Mouse (Mus musculus) heart, embryonic 14.5 days (tissue): ENCODE measurements around the gene Idua. TPM values are rescaled to one million over a fixed set of nuclear protein-coding genes. Genes with fewer than 3 reads are reported as not detected.

Source experiments
- ATAC-seq: fragments of 200-750 bp; cut with Nextera tagmentation; 2 replicates; pipeline ENCODE4 v1.8.0; 2017; ENCODE audit warnings: low read depth, moderate TSS enrichment; ENCODE audit not compliant: insufficient number of reproducible peaks, insufficient read depth, low FRiP score
- H3K27ac ChIP-seq, 2 experiments: fragments of 200-500 bp in 1 of 2; fragments of 300-500 bp in 1 of 2; sonication (generic) in 1 of 2; replicated peaks in 1 of 2; 2 replicates each; pipeline ENCODE4 v1.5.1; 2012 to 2014; ENCODE audit warnings: low read depth in 2 of 2, low read length in 2 of 2, control low read depth in 1 of 2, mild to moderate bottlenecking in 1 of 2, mixed read lengths in 1 of 2; ENCODE audit not compliant: control insufficient read depth in 1 of 2, insufficient read depth in 1 of 2
- H3K27me3 ChIP-seq: fragments of 300-500 bp; sonication (generic); 2 replicates; pipeline ENCODE4 v1.6.1; 2014; ENCODE audit warnings: mild to moderate bottlenecking, low read length, control low read depth; ENCODE audit not compliant: control insufficient read depth, insufficient read depth
- H3K36me3 ChIP-seq: fragments of 300-500 bp; sonication (generic); 2 replicates; pipeline ENCODE4 v1.6.1; 2014; ENCODE audit warnings: mild to moderate bottlenecking, control low read depth, low read length, mixed read lengths; ENCODE audit not compliant: control insufficient read depth, insufficient read depth
- H3K4me1 ChIP-seq, 2 experiments: fragments of 200-500 bp in 1 of 2; fragments of 300-500 bp in 1 of 2; sonication (generic) in 1 of 2; 2 replicates each; pipeline ENCODE4 v1.6.1; 2012 to 2014; ENCODE audit warnings: low read length in 2 of 2, control low read depth in 1 of 2, mixed read lengths in 1 of 2; ENCODE audit not compliant: control insufficient read depth in 2 of 2, insufficient read depth in 2 of 2
- H3K4me2 ChIP-seq: fragments of 300-500 bp; sonication (generic); 2 replicates; pipeline ENCODE4 v1.6.1; 2014; ENCODE audit warnings: mild to moderate bottlenecking, low read length
- H3K4me3 ChIP-seq, 2 experiments: fragments of 200-500 bp in 1 of 2; fragments of 300-500 bp in 1 of 2; sonication (generic) in 1 of 2; 2 replicates each; pipeline ENCODE4 v1.5.1; 2012 to 2014; ENCODE audit warnings: low read length in 2 of 2, mild to moderate bottlenecking in 2 of 2, control low read depth in 1 of 2, low read depth in 1 of 2, moderate library complexity in 1 of 2; ENCODE audit not compliant: control insufficient read depth in 1 of 2, insufficient read depth in 1 of 2
- H3K9ac ChIP-seq: fragments of 300-500 bp; sonication (generic); 2 replicates; pipeline ENCODE4 v1.6.1; 2014; ENCODE audit warnings: mild to moderate bottlenecking, low read length
- H3K9me3 ChIP-seq: fragments of 300-500 bp; sonication (generic); 2 replicates; pipeline ENCODE4 v1.6.1; 2016; ENCODE audit warnings: low read length, control low read depth; ENCODE audit not compliant: control insufficient read depth
- whole genome bisulfite sequencing: fragments of 180-500 bp; shearing (Covaris S2); extraction: QIAGEN DNeasy Blood & Tissue Kit; methylation state at CpG from one replicate; pipeline ENCODE4 v1.1.7; 2014; 5-methylcytosine and 5-hydroxymethylcytosine counted together
- polyA plus RNA-seq: library from polyadenylated mRNA; unstranded; fragments of >200 nt; fragmentation: Nextera tagmentation; extraction: Ambion mirVana; gene quantifications from 2 replicates; pipeline ENCODE4 v1.2.1, GENCODE M21; 2014

Gene Idua
- polyA plus RNA-seq, 1 experiment from 2014 or later, result 14.9 TPM

- Histone ChIP-seq H3K36me3 (peaks cover 84% of the 10 kb centered on the region), H3K9ac (no peak overlapping the region), H3K4me2 (no peak overlapping the region), H3K4me3 (no peak overlapping the region), H3K27me3 (no peaks in the 10 kb centered on the region), H3K4me1 (peaks cover 0 to 4% of the 10 kb centered on the region in 2 experiments; a peak in 2 of 4 replicates), H3K27ac (no peak overlapping the region), H3K9me3 (no peaks in the 10 kb centered on the region)
- no peak for ATAC-seq
- 96% methylated on average over 2 of the region's 2 CpGs for WGBS
These were observed 12.2 kb upstream of the Idua start for GRCm38 (mm10) chr5:108647820-108648465.

- Histone ChIP-seq H3K4me3 (no peak overlapping the region), H3K4me1 (no peaks in the 10 kb centered on the region), H3K9ac (no peak overlapping the region), H3K27ac (no peak overlapping the region), H3K9me3 (no peaks in the 10 kb centered on the region), H3K27me3 (no peaks in the 10 kb centered on the region), H3K36me3 (peaks cover 88% of the 10 kb centered on the region), H3K4me2 (no peak overlapping the region)
- no peak for ATAC-seq
- 83% methylated on average over 11 of the region's 11 CpGs for WGBS
These were observed 11.1 kb upstream of the Idua start for GRCm38 (mm10) chr5:108648937-108649576.

DNA sequence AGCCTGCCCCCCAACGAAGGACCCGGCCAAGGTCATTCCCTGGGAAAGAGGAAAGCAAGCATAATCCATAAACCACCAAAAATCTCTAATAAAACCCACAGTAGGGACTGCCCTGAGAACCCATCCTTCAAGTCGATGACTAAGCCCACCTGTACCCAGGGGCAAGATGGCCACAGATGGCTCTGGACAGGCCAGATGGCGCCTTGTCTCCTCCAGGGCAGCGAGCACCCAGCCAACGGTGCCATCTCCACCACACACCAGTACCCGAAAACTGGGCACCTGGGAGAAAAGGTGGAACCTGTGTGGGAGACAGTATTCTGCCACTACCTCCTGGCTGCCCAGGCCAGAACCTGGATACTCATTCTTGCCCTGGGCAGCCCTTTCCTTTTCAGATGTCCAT, 9.8 kb upstream of the Idua start:
- no peak overlapping the region for H3K4me3 ChIP-seq

DNA sequence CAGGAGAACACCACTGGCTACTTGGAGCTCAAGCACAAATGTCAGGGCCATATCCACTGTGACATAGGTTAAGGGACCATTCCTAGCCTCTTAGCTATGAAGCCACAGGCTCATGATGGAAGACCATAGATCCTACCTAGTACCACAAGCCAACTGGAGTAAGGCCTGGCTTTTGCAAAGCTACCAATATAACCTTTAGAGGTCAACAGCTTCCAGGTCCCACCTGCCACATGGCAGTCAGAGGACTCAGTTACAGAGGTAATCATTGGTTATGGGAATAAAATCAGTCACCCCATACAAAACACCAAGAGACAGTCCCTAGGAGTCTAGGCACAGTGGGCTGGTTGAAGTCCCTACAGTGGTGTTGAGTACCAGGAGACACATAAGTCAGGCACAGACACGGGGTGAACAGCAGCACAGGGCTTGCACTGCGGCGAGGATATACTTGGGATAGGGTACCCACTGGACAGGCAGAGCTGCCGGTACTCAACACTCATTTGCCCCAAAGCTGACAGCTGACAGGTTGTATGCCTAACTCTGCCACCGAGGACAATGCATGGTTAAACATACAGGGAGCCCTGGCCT, 8.9 kb upstream of the Idua start:
- Histone ChIP-seq H3K4me3 (no peak overlapping the region), H3K27me3 (no peaks in the 10 kb centered on the region), H3K36me3 (peaks cover 90% of the 10 kb centered on the region), H3K9me3 (no peaks in the 10 kb centered on the region), H3K9ac (no peak overlapping the region), H3K4me2 (no peak overlapping the region), H3K27ac (no peak overlapping the region), H3K4me1 (no peaks in the 10 kb centered on the region)
- WGBS, result 79% methylated on average over 5 of the region's 5 CpGs
- ATAC-seq, result no peak

More for the DNA sequence above, 9.8 kb upstream of the Idua start:
- H3K4me1 ChIP-seq, result no peaks in the 10 kb centered on the region
- H3K36me3 ChIP-seq, result peaks cover 90% of the 10 kb centered on the region
- no peaks in the 10 kb centered on the region for H3K9me3 ChIP-seq
- no peak overlapping the region for H3K27ac ChIP-seq
- no peak for ATAC-seq
- H3K27me3 ChIP-seq, result no peaks in the 10 kb centered on the region
- no peak overlapping the region for H3K4me2 ChIP-seq
- WGBS, result 91% methylated on average over 7 of the region's 7 CpGs
- no peak overlapping the region for H3K9ac ChIP-seq

DNA sequence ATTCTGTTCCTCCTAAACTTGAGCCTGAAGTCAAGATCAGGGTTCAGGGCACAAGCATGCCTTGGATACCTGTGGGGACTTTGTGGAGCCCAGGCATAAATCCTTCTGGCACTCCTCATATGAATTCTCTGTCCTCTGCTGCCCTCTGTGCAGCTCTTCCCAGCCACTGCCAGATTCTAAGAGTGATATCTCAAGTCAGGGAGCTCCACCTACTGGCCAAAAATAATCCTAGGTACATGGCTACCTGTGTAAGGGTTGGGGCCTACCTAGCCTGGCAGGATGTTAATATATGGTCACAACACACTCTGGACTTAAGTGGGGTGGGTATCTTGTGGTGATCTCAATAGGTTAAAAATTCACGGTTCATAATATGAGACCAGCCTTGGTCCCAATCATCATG, 8.3 kb upstream of the Idua start:
- Histone ChIP-seq H3K27ac (no peak overlapping the region), H3K4me3 (no peak overlapping the region), H3K9ac (no peak overlapping the region), H3K4me1 (no peaks in the 10 kb centered on the region), H3K9me3 (no peaks in the 10 kb centered on the region), H3K4me2 (no peak overlapping the region), H3K27me3 (no peaks in the 10 kb centered on the region), H3K36me3 (peaks cover 87% of the 10 kb centered on the region)
- no peak for ATAC-seq
- WGBS, result 44% methylated on average over 1 of the region's 1 CpGs

- ATAC-seq, result no peak
- WGBS, result 78% methylated on average over 6 of the region's 6 CpGs
- H3K9me3 ChIP-seq, result no peaks in the 10 kb centered on the region
- H3K27ac ChIP-seq, result no peak overlapping the region
- H3K4me3 ChIP-seq, result no peak overlapping the region
- peaks cover 83% of the 10 kb centered on the region for H3K36me3 ChIP-seq
- no peak overlapping the region for H3K4me2 ChIP-seq
- H3K9ac ChIP-seq, result no peak overlapping the region
- no peaks in the 10 kb centered on the region for H3K27me3 ChIP-seq
- no peaks in the 10 kb centered on the region for H3K4me1 ChIP-seq
These were observed 6.8 kb upstream of the Idua start for GRCm38 (mm10) chr5:108653341-108653740.

GRCm38 (mm10) chr5:108654444-108654990, 5.6 kb upstream of the Idua start:
- no peaks in the 10 kb centered on the region for H3K27me3 ChIP-seq
- H3K27ac ChIP-seq, result no peak overlapping the region
- peaks cover 72% of the 10 kb centered on the region for H3K36me3 ChIP-seq
- H3K9me3 ChIP-seq, result no peaks in the 10 kb centered on the region
- H3K9ac ChIP-seq, result no peak overlapping the region
- WGBS, result 88% methylated on average over 10 of the region's 10 CpGs
- no peak overlapping the region for H3K4me2 ChIP-seq
- no peak overlapping the region for H3K4me3 ChIP-seq
- H3K4me1 ChIP-seq, result peaks cover 0 to 3% of the 10 kb centered on the region in 2 experiments; a peak in 2 of 4 replicates
- no peak for ATAC-seq
